Mouse (Mus musculus): ENCODE measurements around the gene Asxl1.

Gene Asxl1

DNA sequence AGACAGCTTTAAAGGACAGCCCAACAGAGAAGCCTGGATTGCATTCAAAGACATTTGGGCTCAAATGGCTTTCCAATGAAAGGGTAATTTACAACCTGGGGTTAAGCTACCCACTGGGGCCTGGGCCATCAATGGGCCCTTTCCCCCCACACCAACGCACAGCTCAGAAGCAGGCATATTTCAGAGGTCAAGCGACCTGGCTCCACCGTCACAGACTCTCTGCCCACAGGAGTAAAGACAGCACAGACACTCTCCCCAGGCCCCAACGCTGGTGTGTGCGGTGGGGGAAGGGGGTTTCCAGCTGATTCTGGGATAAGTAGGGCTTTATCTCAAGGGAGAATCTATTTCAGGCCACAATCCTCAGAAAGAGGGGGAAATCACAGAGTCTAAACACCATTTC is 97.1 kb downstream of the Asxl1 start:
- DNase-seq (ENCODE audit: extremely low read depth, low read depth), result no peak

DNA sequence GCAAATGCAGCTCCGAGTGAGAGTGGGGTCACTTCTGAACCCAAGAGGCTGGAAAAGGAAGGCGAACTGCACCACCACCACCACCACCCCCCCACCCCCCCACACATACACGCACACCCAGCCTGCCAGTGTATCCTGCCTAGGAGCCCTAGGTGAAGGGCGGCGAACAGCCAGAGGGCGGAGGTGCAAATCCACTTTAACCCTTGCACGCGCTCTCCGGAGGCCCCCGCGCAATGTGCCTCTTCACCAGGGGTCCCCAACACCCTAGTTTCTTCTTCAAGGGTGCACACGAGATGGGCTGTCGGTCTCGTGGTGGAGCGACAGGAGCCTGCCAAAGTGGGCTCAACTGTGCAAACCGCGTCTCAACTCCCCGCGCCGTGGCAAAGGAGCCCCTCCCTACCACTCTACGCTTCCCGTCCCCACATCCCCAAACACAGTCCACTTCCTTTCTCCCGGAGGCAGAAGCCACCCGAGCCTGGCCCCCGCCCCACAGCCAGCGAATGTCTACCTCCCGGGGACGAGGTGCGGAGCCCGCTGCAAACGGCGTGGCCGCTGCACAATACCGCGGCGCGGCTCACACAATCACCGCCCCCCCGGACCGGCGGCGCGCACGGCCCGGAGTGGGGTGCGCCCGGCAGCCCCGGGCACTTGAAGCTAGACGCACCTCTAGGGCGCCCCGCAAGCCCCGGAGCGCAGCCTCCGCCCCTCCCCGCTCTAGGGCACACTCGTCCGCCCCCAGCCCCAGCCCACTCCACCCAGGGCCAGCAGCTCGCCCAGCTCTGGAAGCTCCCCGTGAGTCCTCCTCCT is 98.0 kb downstream of the Asxl1 start:
- no peak for DNase-seq (ENCODE audit: extremely low read depth, low read depth)

DNA sequence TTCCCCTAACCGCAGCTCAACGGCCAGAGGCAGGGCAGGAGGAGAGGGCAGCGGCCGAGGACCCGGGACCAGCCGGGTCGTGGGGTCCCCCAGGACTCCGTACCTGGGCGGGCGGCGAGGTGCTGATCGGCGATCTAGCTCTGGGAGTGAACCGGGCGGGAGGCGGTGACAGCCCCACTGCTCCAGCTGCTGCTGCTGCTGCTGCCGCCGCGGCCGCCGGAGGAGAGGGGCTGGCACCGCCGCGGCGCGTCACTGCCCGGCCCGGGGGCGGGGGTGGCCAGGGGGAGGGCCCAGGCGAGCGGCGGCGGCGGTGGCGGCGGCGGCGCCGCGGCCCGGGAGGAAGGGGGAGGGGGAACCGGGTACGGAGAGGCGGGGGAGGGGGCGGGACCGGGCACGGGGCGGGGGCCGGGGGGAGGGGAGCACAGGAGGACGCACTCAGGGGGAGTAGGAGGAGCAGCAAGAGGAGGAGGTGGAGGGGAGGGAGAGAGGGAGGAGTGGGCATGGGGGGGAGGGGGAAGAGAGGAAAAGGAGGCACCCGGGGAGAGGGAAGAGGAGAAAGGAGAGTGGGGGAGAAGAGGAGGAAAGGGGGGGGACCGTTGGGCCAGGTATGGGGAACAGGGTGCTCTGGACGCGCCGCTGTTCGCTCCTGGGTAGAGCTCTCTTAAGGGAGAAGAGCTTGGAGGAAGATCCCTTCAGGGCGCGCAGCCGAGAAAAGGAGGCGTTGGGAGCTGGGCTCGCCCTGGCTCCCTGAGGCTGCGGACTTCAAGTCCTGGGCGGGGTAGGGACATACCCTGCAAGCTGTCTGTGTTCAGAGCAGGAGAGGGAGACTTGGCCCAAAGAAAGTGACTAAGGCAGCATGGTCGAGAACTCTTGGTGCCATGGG is 98.9 kb downstream of the Asxl1 start:
- no peak for DNase-seq (ENCODE audit: extremely low read depth, low read depth)

DNA sequence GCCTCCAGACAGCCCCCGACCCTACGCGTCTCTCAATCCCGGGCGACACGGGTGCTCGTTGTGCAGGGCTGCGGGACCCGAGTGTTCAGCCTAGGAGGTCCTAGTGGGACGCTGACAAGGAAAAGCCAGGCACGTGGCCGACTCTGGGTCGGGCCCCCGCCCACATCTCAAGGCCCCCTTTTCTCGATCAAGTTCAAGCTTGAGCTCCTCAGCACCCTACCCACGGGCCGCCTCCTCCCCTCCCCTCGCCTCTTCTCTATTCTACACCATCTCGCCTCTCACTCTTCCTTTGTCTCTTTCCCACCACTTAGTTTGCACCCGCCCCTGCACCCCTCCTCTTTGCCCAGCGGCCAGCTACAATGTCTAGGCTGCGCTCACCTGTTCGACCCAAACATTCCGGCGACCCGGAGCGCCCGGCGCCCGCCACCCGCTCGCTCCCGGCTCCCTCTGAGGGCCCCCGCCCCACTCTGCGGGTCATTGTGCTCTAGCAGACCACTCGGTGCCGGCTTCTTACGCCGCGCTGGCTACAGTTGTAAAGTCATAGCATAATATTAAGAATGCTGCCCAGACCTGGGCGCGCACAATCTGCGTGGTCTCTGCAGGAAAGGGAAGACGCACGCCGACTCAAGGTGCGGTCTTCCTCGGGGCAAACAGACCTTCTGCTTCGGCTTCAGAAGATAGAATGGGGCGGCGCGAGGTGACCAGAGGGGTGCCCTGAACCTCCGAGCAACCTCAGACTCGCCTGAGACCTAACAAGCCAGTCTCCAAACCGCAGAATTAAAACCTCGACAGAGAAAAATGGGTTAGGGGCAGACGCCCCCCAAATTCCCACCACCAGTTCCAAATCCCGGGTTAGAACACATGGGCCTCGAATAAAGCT is 99.7 kb downstream of the Asxl1 start:
- no peak for DNase-seq (ENCODE audit: extremely low read depth, low read depth)

DNA sequence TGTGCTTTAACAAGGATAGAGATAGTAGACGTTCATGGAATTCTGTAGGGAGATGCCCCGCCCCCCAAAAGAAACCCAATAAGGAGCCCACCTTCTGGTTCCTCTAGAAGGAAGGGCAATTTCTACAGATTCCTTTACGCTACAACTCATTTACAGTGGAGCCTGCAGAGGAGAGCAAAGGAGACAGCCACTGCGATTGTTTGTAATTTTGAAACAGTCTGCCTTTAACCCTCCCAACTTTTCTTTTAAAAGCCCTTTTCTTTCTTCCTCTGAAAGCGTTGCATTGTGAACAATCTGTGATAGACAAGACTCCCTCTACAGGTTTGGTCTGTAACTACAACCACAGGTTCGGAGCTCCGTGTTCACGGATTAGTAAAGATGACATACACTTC is 100.4 kb downstream of the Asxl1 start:
- peak; percentile 49 for DNase-seq (ENCODE audit: extremely low read depth, low read depth)

DNA sequence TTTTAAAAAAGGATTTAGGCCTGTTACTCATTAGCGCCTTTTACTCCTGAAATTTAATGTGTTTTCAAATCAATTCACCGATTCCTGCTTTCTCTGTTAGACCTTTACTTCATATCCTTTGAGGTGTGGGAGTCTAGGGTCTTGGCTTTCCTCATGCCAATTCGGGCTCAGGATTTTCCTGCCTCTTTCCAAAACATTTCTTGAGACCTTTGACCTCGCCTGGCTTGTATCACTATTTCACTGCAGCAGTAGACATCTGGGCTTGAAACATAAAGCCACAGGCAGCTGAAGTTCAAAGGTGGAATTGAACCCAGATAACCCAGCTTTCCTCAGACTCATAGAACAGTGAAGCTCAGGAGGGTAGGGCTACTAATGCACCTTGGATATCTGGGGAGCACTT is 100.8 kb downstream of the Asxl1 start:
- DNase-seq (ENCODE audit: extremely low read depth, low read depth), result no peak

DNA sequence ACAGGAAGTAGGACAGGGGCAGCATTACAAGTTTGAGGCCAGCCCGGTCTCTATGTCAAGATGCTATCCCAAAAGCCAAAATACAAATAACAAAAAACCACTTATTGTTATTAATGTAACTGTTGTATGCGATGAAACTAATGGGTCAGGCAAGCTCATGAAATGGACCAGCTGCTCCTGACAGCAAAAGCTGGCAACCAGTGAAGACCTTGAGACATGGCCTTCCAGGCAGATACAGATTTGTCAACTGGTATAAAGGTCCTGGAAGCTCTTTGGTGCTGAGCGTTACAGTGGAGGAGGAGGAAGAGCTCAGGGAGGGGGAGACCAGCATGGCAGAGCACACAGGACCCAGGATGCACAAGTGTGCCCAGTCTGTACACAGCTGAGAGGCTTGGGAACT is 102.1 kb downstream of the Asxl1 start:
- DNase-seq (ENCODE audit: extremely low read depth, low read depth), result no peak

DNA sequence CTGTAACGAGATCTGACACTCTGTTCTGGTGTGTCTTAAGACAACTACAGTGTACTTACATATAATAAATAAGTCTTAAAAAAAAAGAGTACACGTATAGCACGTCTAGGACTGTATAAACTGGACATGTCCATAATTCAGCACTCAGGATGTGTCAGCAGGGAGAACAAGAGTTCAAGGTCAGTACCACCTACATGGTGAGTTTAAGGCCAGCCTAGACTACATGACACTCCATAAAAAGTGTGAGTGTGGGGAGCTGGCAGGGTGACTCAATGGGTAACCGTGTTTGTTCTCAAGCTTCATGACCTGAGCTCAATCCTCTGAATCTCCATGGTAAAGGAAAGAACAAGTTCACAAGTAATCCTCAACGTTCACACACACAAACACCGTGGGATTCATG is 102.9 kb downstream of the Asxl1 start:
- no peak for DNase-seq (ENCODE audit: extremely low read depth, low read depth)

All from MEL-GATA-1-ER (cell line).